Mouse (Mus musculus): ENCODE measurements at regions not wholly inside any gene's neighbourhood (a gene's known extent, or its start where the extent isn't known, plus 50 kb on each side); places are given as distances from the start of the nearest gene placed in this dataset.

- no peaks in the 10 kb centered on the region for H3K27me3 ChIP-seq (ENCODE audit: insufficient read depth, low read length)
- TF ChIP-seq CTCF (conservative IDR thresholded peaks at IDR 0.05; ENCODE audit: low read length): no peak
- no peak for TF ChIP-seq NANOG (IDR thresholded peaks at IDR 0.05; ENCODE audit: borderline replicate concordance, low read length)
- TF ChIP-seq POU5F1 (IDR thresholded peaks at IDR 0.05; ENCODE audit: borderline replicate concordance, low read length): no peak
- no peaks in the 10 kb centered on the region for H3K4me1 ChIP-seq (replicated peaks; ENCODE audit: low read depth, low read length)
These were observed 202.7 kb downstream of the Gm16223 start for GRCm38 (mm10) chr5:42270286-42271076.

DNA sequence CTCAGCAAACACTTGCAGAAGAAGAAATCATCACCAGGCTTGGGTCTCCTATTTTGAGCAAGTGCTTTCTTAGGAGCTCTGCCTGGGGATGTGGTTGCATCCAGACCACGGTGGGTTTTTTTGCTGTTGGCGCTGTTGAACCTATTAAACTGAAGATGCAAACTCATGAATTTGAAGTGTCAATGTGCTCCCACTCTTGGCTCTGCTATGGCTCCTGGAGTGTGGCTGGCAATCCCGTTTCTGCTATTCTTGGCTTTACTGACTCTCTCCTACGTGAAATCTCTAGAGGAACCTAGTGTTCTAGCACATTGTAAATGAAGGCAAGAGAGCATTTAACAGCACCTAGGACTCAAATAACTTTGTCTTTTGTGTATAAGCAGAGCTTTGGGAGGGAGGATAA is 204.2 kb downstream of the Gm16223 start:
- no peak overlapping the region for H3K4me3 ChIP-seq (replicated peaks; ENCODE audit: low read length)
- H3K4me1 ChIP-seq (replicated peaks; ENCODE audit: low read depth, low read length): no peaks in the 10 kb centered on the region
- no peak for TF ChIP-seq NANOG (IDR thresholded peaks at IDR 0.05; ENCODE audit: borderline replicate concordance, low read length)
- no peaks in the 10 kb centered on the region for H3K36me3 ChIP-seq (ENCODE audit: insufficient read depth, low read length)
- peaks cover 28% of the 10 kb centered on the region for H3K9me3 ChIP-seq (ENCODE audit: low read length)
- no peaks in the 10 kb centered on the region for H3K27me3 ChIP-seq (ENCODE audit: insufficient read depth, low read length)

More at GRCm38 (mm10) chr5:42270286-42271076, 202.7 kb downstream of the Gm16223 start:
- peaks cover 14% of the 10 kb centered on the region for H3K9me3 ChIP-seq (ENCODE audit: low read length)
- H3K36me3 ChIP-seq (ENCODE audit: insufficient read depth, low read length): no peaks in the 10 kb centered on the region
- H3K4me3 ChIP-seq (replicated peaks; ENCODE audit: low read length): no peak overlapping the region

DNA sequence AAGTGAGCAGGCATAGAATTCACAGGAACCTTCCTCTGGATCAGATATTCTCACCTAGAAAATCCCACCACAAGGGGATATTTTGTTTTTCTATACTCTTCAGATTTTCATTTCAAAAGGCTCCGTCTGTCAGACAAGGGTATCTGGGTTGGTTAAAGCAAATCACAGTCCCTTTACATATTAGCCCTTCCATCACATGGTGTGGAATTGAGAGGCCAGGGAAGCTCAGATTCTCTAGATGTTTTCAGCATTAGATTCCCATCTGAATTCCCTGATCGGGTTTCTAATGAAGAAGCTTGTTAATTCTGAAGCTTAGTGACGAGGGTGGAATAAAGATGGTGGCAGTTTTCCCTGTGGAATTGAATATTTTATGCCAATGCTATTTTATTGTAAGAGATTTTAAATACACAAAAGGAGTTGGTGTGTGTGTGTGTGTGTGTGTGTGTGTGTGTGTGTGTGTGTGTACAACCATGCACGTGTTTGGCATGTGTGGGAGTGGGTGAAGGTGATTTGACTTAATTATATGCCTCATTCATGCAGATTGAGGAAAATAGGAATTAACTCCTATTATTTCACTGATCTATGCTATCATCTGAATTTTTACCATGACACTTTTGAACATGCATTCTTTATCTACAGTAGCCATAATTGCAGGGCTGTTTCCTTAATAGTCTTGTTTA is 211.0 kb downstream of the Gm16223 start:
- Histone ChIP-seq H3K4me1 (replicated peaks; ENCODE audit: low read depth, low read length) (no peaks in the 10 kb centered on the region), H3K27me3 (ENCODE audit: insufficient read depth, low read length) (no peaks in the 10 kb centered on the region), H3K36me3 (ENCODE audit: insufficient read depth, low read length) (no peaks in the 10 kb centered on the region), H3K9me3 (ENCODE audit: low read length) (peaks cover 65% of the 10 kb centered on the region), H3K4me3 (replicated peaks; ENCODE audit: low read length) (no peak overlapping the region)
- TF ChIP-seq POU5F1 (IDR thresholded peaks at IDR 0.05; ENCODE audit: borderline replicate concordance, low read length) (no peak), NANOG (IDR thresholded peaks at IDR 0.05; ENCODE audit: borderline replicate concordance, low read length) (no peak), CTCF (conservative IDR thresholded peaks at IDR 0.05; ENCODE audit: low read length) (no peak)

Measured in E14TG2a.4 (cell line).